Mouse (Mus musculus) neural tube, embryonic 15.5 days (tissue): ENCODE measurements around the gene Efr3b. TPM values are rescaled to one million over a fixed set of nuclear protein-coding genes. Genes with fewer than 3 reads are reported as not detected.
A peak's percentile ranks its signal among the peaks of the same experiment; 100 is the strongest.

Experiments
- ATAC-seq: fragments of 200-750 bp; cut with Nextera tagmentation; 2 replicates; pipeline ENCODE4 v1.8.0; 2017; ENCODE audit warnings: mild to moderate bottlenecking, moderate TSS enrichment, moderate library complexity; ENCODE audit not compliant: low FRiP score
- H3K27ac ChIP-seq: fragments of 300-500 bp; sonication (generic); replicated peaks from 2 replicates; pipeline ENCODE4 v1.5.1; 2015; ENCODE audit warnings: mild to moderate bottlenecking, inconsistent platforms
- H3K27me3 ChIP-seq: fragments of 300-500 bp; sonication (generic); replicated peaks from 2 replicates; pipeline ENCODE4 v1.6.1; 2015; ENCODE audit warnings: inconsistent platforms
- H3K36me3 ChIP-seq: fragments of 300-500 bp; sonication (generic); 2 replicates; pipeline ENCODE4 v1.6.1; 2015; ENCODE audit warnings: inconsistent platforms
- H3K4me1 ChIP-seq: fragments of 300-500 bp; sonication (generic); 2 replicates; pipeline ENCODE4 v1.6.1; 2015; ENCODE audit warnings: inconsistent platforms
- H3K4me2 ChIP-seq: fragments of 300-500 bp; sonication (generic); 2 replicates; pipeline ENCODE4 v1.6.1; 2015; ENCODE audit warnings: inconsistent platforms, mild to moderate bottlenecking, moderate library complexity
- H3K4me3 ChIP-seq: fragments of 300-500 bp; sonication (generic); replicated peaks from 2 replicates; pipeline ENCODE4 v1.5.1; 2015; ENCODE audit warnings: mild to moderate bottlenecking, inconsistent platforms
- H3K9ac ChIP-seq: fragments of 300-500 bp; sonication (generic); replicated peaks from 2 replicates; pipeline ENCODE4 v1.6.1; 2015; ENCODE audit warnings: mild to moderate bottlenecking, inconsistent platforms
- H3K9me3 ChIP-seq: fragments of 300-500 bp; sonication (generic); replicated peaks from 2 replicates; pipeline ENCODE4 v1.6.1; 2016; ENCODE audit warnings: inconsistent platforms
- WGBS: fragments of 180-500 bp; shearing (Covaris S2); methylation state at CpG from one replicate; pipeline ENCODE4 v1.1.7; 2015; ENCODE audit warnings: mixed read lengths; 5-methylcytosine and 5-hydroxymethylcytosine counted together
- polyA plus RNA-seq: library from polyadenylated mRNA; unstranded; fragments of >200 nt; fragmentation: Nextera tagmentation; extraction: Ambion mirVana; gene quantifications from 2 replicates; pipeline ENCODE4 v1.2.1, GENCODE M21; 2015

The Efr3b gene
- polyA plus RNA-seq, 1 experiment from 2014 or later, result 33.6 TPM

- 94% methylated on average over 2 of the region's 2 CpGs for WGBS
- H3K9me3 ChIP-seq, result no peaks in the 10 kb centered on the region
- no peak overlapping the region for H3K9ac ChIP-seq
- H3K4me2 ChIP-seq, result no peak overlapping the region
- H3K27ac ChIP-seq, result no peak overlapping the region
- ATAC-seq, result no peak
- H3K4me3 ChIP-seq, result no peak overlapping the region
- no peaks in the 10 kb centered on the region for H3K27me3 ChIP-seq
- H3K4me1 ChIP-seq, result no peaks in the 10 kb centered on the region
- H3K36me3 ChIP-seq, result no peaks in the 10 kb centered on the region
Measured at GRCm38 (mm10) chr12:4065498-4065897, 26.8 kb upstream of the Efr3b start.

GRCm38 (mm10) chr12:4059683-4060082 lies 21.0 kb upstream of the Efr3b start:
- Histone ChIP-seq H3K4me1 (no peaks in the 10 kb centered on the region), H3K36me3 (no peaks in the 10 kb centered on the region), H3K9ac (no peak overlapping the region), H3K27ac (no peak overlapping the region), H3K4me3 (no peak overlapping the region), H3K9me3 (no peaks in the 10 kb centered on the region), H3K27me3 (no peaks in the 10 kb centered on the region), H3K4me2 (no peak overlapping the region)
- WGBS, result 83% methylated on average over 4 of the region's 4 CpGs
- no peak for ATAC-seq

GRCm38 (mm10) chr12:4058321-4058720 lies 19.6 kb upstream of the Efr3b start:
- no peaks in the 10 kb centered on the region for H3K4me1 ChIP-seq
- 68% methylated on average over 9 of the region's 9 CpGs for WGBS
- ATAC-seq, result no peak
- no peaks in the 10 kb centered on the region for H3K9me3 ChIP-seq
- H3K4me2 ChIP-seq, result no peak overlapping the region
- no peak overlapping the region for H3K4me3 ChIP-seq
- no peaks in the 10 kb centered on the region for H3K36me3 ChIP-seq
- H3K27me3 ChIP-seq, result no peaks in the 10 kb centered on the region
- no peak overlapping the region for H3K9ac ChIP-seq
- H3K27ac ChIP-seq, result no peak overlapping the region

GRCm38 (mm10) chr12:4054845-4055244 lies 16.1 kb upstream of the Efr3b start:
- H3K9me3 ChIP-seq, result no peaks in the 10 kb centered on the region
- H3K27me3 ChIP-seq, result no peaks in the 10 kb centered on the region
- no peaks in the 10 kb centered on the region for H3K36me3 ChIP-seq
- ATAC-seq, result no peak
- H3K4me3 ChIP-seq, result no peak overlapping the region
- H3K9ac ChIP-seq, result no peak overlapping the region
- H3K4me2 ChIP-seq, result no peak overlapping the region
- no peak overlapping the region for H3K27ac ChIP-seq
- no peaks in the 10 kb centered on the region for H3K4me1 ChIP-seq
- WGBS, result 43% methylated on average over 4 of the region's 4 CpGs

GRCm38 (mm10) chr12:4053643-4054042 lies 14.9 kb upstream of the Efr3b start:
- WGBS, result 89% methylated on average over 3 of the region's 3 CpGs
- ATAC-seq, result no peak
- H3K27ac ChIP-seq, result no peak overlapping the region

GRCm38 (mm10) chr12:4050861-4051425 lies 12.2 kb upstream of the Efr3b start:
- Histone ChIP-seq H3K27ac (no peak overlapping the region), H3K4me1 (no peaks in the 10 kb centered on the region), H3K9me3 (no peaks in the 10 kb centered on the region), H3K4me3 (no peak overlapping the region), H3K9ac (no peak overlapping the region), H3K36me3 (no peaks in the 10 kb centered on the region), H3K4me2 (no peak overlapping the region), H3K27me3 (no peaks in the 10 kb centered on the region)
- 66% methylated on average over 9 of the region's 9 CpGs for WGBS
- ATAC-seq, result no peak

More at GRCm38 (mm10) chr12:4053643-4054042, 14.9 kb upstream of the Efr3b start:
- H3K36me3 ChIP-seq, result no peaks in the 10 kb centered on the region
- no peak overlapping the region for H3K4me2 ChIP-seq
- no peak overlapping the region for H3K9ac ChIP-seq
- H3K27me3 ChIP-seq, result no peaks in the 10 kb centered on the region
- H3K4me1 ChIP-seq, result no peaks in the 10 kb centered on the region
- no peak overlapping the region for H3K4me3 ChIP-seq
- H3K9me3 ChIP-seq, result no peaks in the 10 kb centered on the region

GRCm38 (mm10) chr12:4048031-4048430 lies 9.3 kb upstream of the Efr3b start:
- Histone ChIP-seq H3K4me3 (no peak overlapping the region), H3K36me3 (no peaks in the 10 kb centered on the region), H3K9me3 (no peaks in the 10 kb centered on the region), H3K4me2 (no peak overlapping the region), H3K27me3 (no peaks in the 10 kb centered on the region), H3K27ac (no peak overlapping the region), H3K9ac (no peak overlapping the region), H3K4me1 (no peaks in the 10 kb centered on the region)
- 57% methylated on average over 6 of the region's 6 CpGs for WGBS
- no peak for ATAC-seq

GRCm38 (mm10) chr12:4045992-4046391 lies 7.3 kb upstream of the Efr3b start:
- no peak overlapping the region for H3K4me2 ChIP-seq
- no peaks in the 10 kb centered on the region for H3K36me3 ChIP-seq
- no peak overlapping the region for H3K4me3 ChIP-seq
- ATAC-seq, result no peak
- 86% methylated on average over 1 of the region's 1 CpGs for WGBS
- no peak overlapping the region for H3K27ac ChIP-seq
- H3K4me1 ChIP-seq, result no peaks in the 10 kb centered on the region
- no peaks in the 10 kb centered on the region for H3K9me3 ChIP-seq
- no peak overlapping the region for H3K9ac ChIP-seq
- H3K27me3 ChIP-seq, result no peaks in the 10 kb centered on the region

- H3K4me3 ChIP-seq, result no peak overlapping the region
- H3K9me3 ChIP-seq, result no peaks in the 10 kb centered on the region
- WGBS, result 87% methylated on average over 5 of the region's 5 CpGs
- H3K36me3 ChIP-seq, result no peaks in the 10 kb centered on the region
- H3K9ac ChIP-seq, result no peak overlapping the region
- H3K27ac ChIP-seq, result no peak overlapping the region
- no peaks in the 10 kb centered on the region for H3K27me3 ChIP-seq
- peaks cover 13% of the 10 kb centered on the region for H3K4me1 ChIP-seq
- no peak for ATAC-seq
- no peak overlapping the region for H3K4me2 ChIP-seq
Measured at GRCm38 (mm10) chr12:4042411-4042810, 3.7 kb upstream of the Efr3b start.

GRCm38 (mm10) chr12:4039046-4039445 lies 331 bp upstream of the Efr3b start:
- 0 out of 2 replicates have a peak, but pooled peaks cover 4% of the 10 kb centered on the region for H3K36me3 ChIP-seq
- peak overlapping the region; percentile 73 for H3K9ac ChIP-seq
- peak overlapping the region; percentile 71 for H3K4me2 ChIP-seq
- H3K27ac ChIP-seq, result peak overlapping the region; percentile 84
- no peak for ATAC-seq
- H3K27me3 ChIP-seq, result no peaks in the 10 kb centered on the region
- under 1% methylated on average over 13 of the region's 13 CpGs for WGBS
- H3K4me3 ChIP-seq, result peak overlapping the region; percentile 91
- H3K9me3 ChIP-seq, result no peaks in the 10 kb centered on the region
- H3K4me1 ChIP-seq, result peaks cover 34% of the 10 kb centered on the region

GRCm38 (mm10) chr12:4037511-4037910 lies 1.2 kb downstream of the Efr3b start:
- Histone ChIP-seq H3K4me2 (peak overlapping the region; percentile 71), H3K4me1 (peaks cover 34% of the 10 kb centered on the region), H3K9ac (peak overlapping the region; percentile 73), H3K36me3 (0 out of 2 replicates have a peak, but pooled peaks cover 4% of the 10 kb centered on the region), H3K4me3 (peak overlapping the region; percentile 91), H3K27ac (peak overlapping the region; percentile 84), H3K27me3 (no peaks in the 10 kb centered on the region), H3K9me3 (no peaks in the 10 kb centered on the region)
- WGBS, result 18% methylated on average over 5 of the region's 5 CpGs
- 0 out of 2 replicates have a peak, but pooled peaks have one; percentile 2 for ATAC-seq

- ATAC-seq, result no peak
- H3K27me3 ChIP-seq, result no peaks in the 10 kb centered on the region
- 0 out of 2 replicates have a peak, but pooled peaks cover 4% of the 10 kb centered on the region for H3K36me3 ChIP-seq
- peaks cover 34% of the 10 kb centered on the region for H3K4me1 ChIP-seq
- no peak overlapping the region for H3K4me3 ChIP-seq
- peak overlapping the region; percentile 71 for H3K4me2 ChIP-seq
- H3K9me3 ChIP-seq, result no peaks in the 10 kb centered on the region
- no peak overlapping the region for H3K27ac ChIP-seq
- 88% methylated on average over 5 of the region's 5 CpGs for WGBS
- H3K9ac ChIP-seq, result no peak overlapping the region
Measured at GRCm38 (mm10) chr12:4036157-4036556, 2.6 kb downstream of the Efr3b start.
